Mouse (Mus musculus): ENCODE results near the gene 1110059E24Rik.

DNA sequence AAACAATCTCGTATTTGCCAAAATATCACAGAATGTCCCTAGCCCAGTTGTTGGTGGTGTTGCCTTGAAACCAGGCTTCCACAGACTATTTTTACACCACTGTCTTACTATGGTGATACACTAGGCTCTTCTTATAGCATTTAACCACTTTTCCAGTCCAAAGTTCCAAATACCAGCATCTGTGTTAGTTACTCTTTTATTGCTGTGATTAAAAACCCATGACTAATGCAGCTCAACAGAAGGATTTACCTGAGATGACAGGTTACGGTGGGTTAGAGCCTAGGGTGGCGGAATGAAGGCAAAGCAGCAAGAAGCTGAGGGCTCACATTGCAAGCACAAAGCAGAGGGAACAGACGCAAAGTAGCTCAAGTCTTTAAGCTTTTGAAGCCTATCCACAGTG is 16.9 kb upstream of the 1110059E24Rik start:
- TF ChIP-seq CTCF (IDR thresholded peaks at IDR 0.05; ENCODE audit: low read depth) (no peak), EP300 (IDR thresholded peaks at IDR 0.05; ENCODE audit: low read depth) (no peak)

Data from liver, embryonic 14.5 days (tissue).